Mouse (Mus musculus) MEL (cell line): ENCODE measurements around the gene Efcab14. TPM values are rescaled to one million over a fixed set of nuclear protein-coding genes. Genes with fewer than 3 reads are reported as not detected.

Experiments used
- DNase-seq: peaks from one replicate; pipeline ENCODE4 v3.0.0; 2011; ENCODE audit warnings: low read depth, low spot score
- H3K27ac ChIP-seq: 2 replicates; pipeline ENCODE4 v1.5.1; 2012; ENCODE audit warnings: low read depth, mild to moderate bottlenecking, control low read depth, low read length, moderate library complexity; ENCODE audit not compliant: control insufficient read depth
- H3K27me3 ChIP-seq, 2 experiments: fragments of 150-350 bp in 1 of 2; sonication (generic) in 1 of 2; 2 replicates each; pipeline ENCODE4 v1.6.1; 2012; ENCODE audit warnings: low read length in 2 of 2, mild to moderate bottlenecking in 2 of 2, improper control_type of control experiment in 1 of 2, moderate library complexity in 1 of 2; ENCODE audit not compliant: insufficient read depth in 2 of 2, control insufficient read depth in 1 of 2
- H3K36me3 ChIP-seq, 2 experiments: 2 replicates each; pipeline ENCODE4 v1.6.1; 2012 to 2014; ENCODE audit warnings: low read length in 2 of 2, improper control_type of control experiment in 1 of 2, inconsistent platforms in 1 of 2, mild to moderate bottlenecking in 1 of 2; ENCODE audit not compliant: insufficient read depth in 2 of 2, control insufficient read depth in 1 of 2
- H3K4me1 ChIP-seq, 2 experiments: fragments of 150-350 bp in 1 of 2; sonication (generic) in 1 of 2; 2 replicates each; pipeline ENCODE4 v1.6.1; 2012; ENCODE audit warnings: low read length in 2 of 2, improper control_type of control experiment in 1 of 2, mild to moderate bottlenecking in 1 of 2; ENCODE audit not compliant: insufficient read depth in 2 of 2, control insufficient read depth in 1 of 2
- H3K4me3 ChIP-seq, 2 experiments: fragments of 150-350 bp in 1 of 2; sonication (generic) in 1 of 2; 2 replicates each; pipeline ENCODE4 v1.5.1; 2012; ENCODE audit warnings: low read depth in 2 of 2, low read length in 2 of 2, mild to moderate bottlenecking in 2 of 2, moderate library complexity in 2 of 2, control low read depth in 1 of 2, improper control_type of control experiment in 1 of 2; ENCODE audit not compliant: control insufficient read depth in 1 of 2, insufficient read depth in 1 of 2
- H3K79me2 ChIP-seq: 2 replicates; pipeline ENCODE4 v1.6.1; 2012; ENCODE audit warnings: mild to moderate bottlenecking, low read length, moderate library complexity; ENCODE audit not compliant: control insufficient read depth, poor library complexity, insufficient read depth
- H3K9ac ChIP-seq: 2 replicates; pipeline ENCODE4 v1.6.1; 2012; ENCODE audit warnings: low read depth, mild to moderate bottlenecking, control low read depth, low read length, moderate library complexity; ENCODE audit not compliant: control insufficient read depth, poor library complexity, severe bottlenecking
- H3K9me3 ChIP-seq: fragments of 150-350 bp; sonication (generic); replicated peaks from 2 replicates; pipeline ENCODE4 v1.6.1; 2012; ENCODE audit warnings: mild to moderate bottlenecking, low read length, improper control_type of control experiment, moderate library complexity; ENCODE audit not compliant: insufficient read depth
- BHLHE40 ChIP-seq: IDR thresholded peaks from 2 replicates; pipeline ENCODE4 v1.6.1; 2012; ENCODE audit warnings: low read depth, mild to moderate bottlenecking, inconsistent platforms, low read length, improper control_type of control experiment, borderline replicate concordance
- CHD2 ChIP-seq: IDR thresholded peaks from 2 replicates; pipeline ENCODE4 v1.6.1; 2011; ENCODE audit warnings: low read length, improper control_type of control experiment
- ELF1 ChIP-seq: IDR thresholded peaks from 2 replicates; pipeline ENCODE4 v1.6.1; 2014; ENCODE audit warnings: low read depth, mild to moderate bottlenecking, inconsistent platforms, low read length, improper control_type of control experiment, moderate library complexity
- EP300 ChIP-seq, 2 experiments: IDR thresholded peaks; 2 replicates each; pipeline ENCODE4 v1.6.1; 2011; ENCODE audit warnings: improper control_type of control experiment in 2 of 2, low read length in 2 of 2, low read depth in 1 of 2, mild to moderate bottlenecking in 1 of 2
- ETS1 ChIP-seq: IDR thresholded peaks from 2 replicates; pipeline ENCODE4 v1.6.1; 2012; ENCODE audit warnings: low read depth, mild to moderate bottlenecking, inconsistent platforms, low read length, improper control_type of control experiment, moderate library complexity
- GABPA ChIP-seq: IDR thresholded peaks from 2 replicates; pipeline ENCODE4 v1.6.1; 2012; ENCODE audit warnings: low read depth, mild to moderate bottlenecking, inconsistent platforms, low read length, improper control_type of control experiment, moderate library complexity
- GATA1 ChIP-seq: IDR thresholded peaks from 2 replicates; pipeline ENCODE4 v1.6.1; 2011; ENCODE audit warnings: low read depth, low read length, improper control_type of control experiment
- JUND ChIP-seq: IDR thresholded peaks from 2 replicates; pipeline ENCODE4 v1.6.1; 2011; ENCODE audit warnings: low read depth, mild to moderate bottlenecking, improper control_type of control experiment, low read length
- MAX ChIP-seq: IDR thresholded peaks from 2 replicates; pipeline ENCODE4 v1.6.1; 2011; ENCODE audit warnings: low read length, improper control_type of control experiment
- MXI1 ChIP-seq: IDR thresholded peaks from 2 replicates; pipeline ENCODE4 v1.6.1; 2011; ENCODE audit warnings: mild to moderate bottlenecking, low read depth, low read length, improper control_type of control experiment
- MYC ChIP-seq: IDR thresholded peaks from 2 replicates; pipeline ENCODE4 v1.6.1; 2011; ENCODE audit warnings: low read depth, mild to moderate bottlenecking, low read length, improper control_type of control experiment, moderate library complexity
- NELFE ChIP-seq: IDR thresholded peaks from 2 replicates; pipeline ENCODE4 v1.6.1; 2011; ENCODE audit warnings: low read depth, low read length, improper control_type of control experiment
- NRF1 ChIP-seq: IDR thresholded peaks from 2 replicates; pipeline ENCODE4 v1.6.1; 2014; ENCODE audit warnings: low read depth, mild to moderate bottlenecking, inconsistent platforms, low read length, improper control_type of control experiment, moderate library complexity; ENCODE audit not compliant: poor library complexity, insufficient read depth, severe bottlenecking
- RAD21 ChIP-seq: IDR thresholded peaks from 2 replicates; pipeline ENCODE4 v1.6.1; 2011; ENCODE audit warnings: mild to moderate bottlenecking, low read depth, low read length, improper control_type of control experiment
- RCOR1 ChIP-seq: IDR thresholded peaks from 2 replicates; pipeline ENCODE4 v1.6.1; 2012; ENCODE audit warnings: low read depth, mild to moderate bottlenecking, inconsistent platforms, low read length, improper control_type of control experiment
- SIN3A ChIP-seq: IDR thresholded peaks from 2 replicates; pipeline ENCODE4 v1.6.1; 2012; ENCODE audit warnings: low read length, improper control_type of control experiment, inconsistent platforms
- TAL1 ChIP-seq: IDR thresholded peaks from 2 replicates; pipeline ENCODE4 v1.6.1; 2012; ENCODE audit warnings: mild to moderate bottlenecking, inconsistent platforms, low read length, moderate library complexity, mixed read lengths
- TBP ChIP-seq: IDR thresholded peaks from 2 replicates; pipeline ENCODE4 v1.8.0; 2011; ENCODE audit warnings: low read depth, low read length, improper control_type of control experiment
- TCF12 ChIP-seq: IDR thresholded peaks from 2 replicates; pipeline ENCODE4 v1.6.1; 2014; ENCODE audit warnings: low read depth, mild to moderate bottlenecking, inconsistent platforms, low read length, improper control_type of control experiment, moderate library complexity
- UBTF ChIP-seq: IDR thresholded peaks from 2 replicates; pipeline ENCODE4 v1.6.1; 2012; ENCODE audit warnings: low read depth, mild to moderate bottlenecking, inconsistent platforms, low read length, improper control_type of control experiment, moderate library complexity, borderline replicate concordance; ENCODE audit not compliant: insufficient read depth
- USF1 ChIP-seq: IDR thresholded peaks from 2 replicates; pipeline ENCODE4 v1.6.1; 2014; ENCODE audit warnings: low read depth, mild to moderate bottlenecking, inconsistent platforms, low read length, improper control_type of control experiment, moderate library complexity
- USF2 ChIP-seq, 2 experiments: IDR thresholded peaks; 2 replicates each; pipeline ENCODE4 v1.6.1; 2011 to 2012; ENCODE audit warnings: improper control_type of control experiment in 2 of 2, low read length in 2 of 2, borderline replicate concordance in 1 of 2, inconsistent platforms in 1 of 2, low read depth in 1 of 2, mild to moderate bottlenecking in 1 of 2; ENCODE audit not compliant: insufficient read depth in 1 of 2
- ZMIZ1 ChIP-seq: IDR thresholded peaks from 2 replicates; pipeline ENCODE4 v1.6.1; 2012; ENCODE audit warnings: low read depth, mild to moderate bottlenecking, inconsistent platforms, low read length, improper control_type of control experiment, moderate library complexity
- polyA plus RNA-seq, 2 experiments: library from polyadenylated mRNA; stranded (reverse) in 1 of 2; unstranded in 1 of 2; fragments of >175 nt in 1 of 2; fragments of >200 nt in 1 of 2; gene quantifications; 2 replicates each; pipeline versions ENCODE4 v1.2.1 to v1.2.4; 2012; ENCODE audit warnings: low replicate concordance in 2 of 2, low read depth in 1 of 2; ENCODE audit not compliant: insufficient read length in 2 of 2, insufficient read depth in 1 of 2, missing spikeins in 1 of 2
- total RNA-seq: library from RNA; depleted of rRNA; stranded (reverse); fragments of 300-350 nt; gene quantifications from 2 replicates; pipeline ENCODE4 v1.2.3, GENCODE M21; 2012

Efcab14 gene
- total and polyA plus RNA-seq, 3 experiments: 11.7 to 17.1 TPM; not detected in 1

DNA sequence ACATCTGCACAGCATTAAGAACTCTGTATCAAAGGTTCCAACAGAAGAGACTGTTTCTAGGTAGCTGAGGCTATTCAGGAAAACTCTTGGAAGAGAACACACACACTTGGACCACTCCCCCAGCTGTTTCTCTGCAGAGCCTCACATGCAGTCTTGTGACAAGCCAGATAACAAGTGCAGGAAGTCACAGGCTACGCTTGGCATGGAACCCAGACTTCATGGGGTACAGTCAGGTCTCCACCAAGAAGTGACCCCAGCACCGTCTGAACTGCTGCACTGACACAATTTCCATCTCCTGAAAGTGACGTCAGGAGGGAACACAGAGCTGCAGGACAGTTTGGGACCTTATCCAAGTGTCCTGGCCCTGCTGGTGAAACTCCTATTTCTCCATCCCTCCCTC lies 84.4 kb downstream of the Efcab14 start:
- H3K4me3 ChIP-seq: no peak overlapping the region
- DNase-seq: peak; percentile 70
- peaks cover 0 to 56% of the 10 kb centered on the region in 2 experiments; a peak in 2 of 4 replicates for H3K36me3 ChIP-seq
- TF ChIP-seq MAX: 0 out of 2 replicates have a peak, but pooled peaks have one; percentile 25
- TF ChIP-seq UBTF: no peak
- no peak for TF ChIP-seq MYC
- peak; percentile 78 for TF ChIP-seq MXI1
- TF ChIP-seq TAL1: peak; percentile 58
- TF ChIP-seq ETS1: peak; percentile 91
- peak; percentile 69 to 78; a peak in 3 of 4 replicates for TF ChIP-seq EP300 (IDR thresholded peaks at IDR 0.05; ENCODE audit: low read depth in 1 of 2, low read length in 2 of 2)
- peak; percentile 61 for TF ChIP-seq USF1
- TF ChIP-seq TCF12: peak; percentile 75; the same call in 1 of the 2 replicates
- peak; percentile 72 for TF ChIP-seq GATA1
- no peak for TF ChIP-seq NELFE
- TF ChIP-seq JUND: no peak
- no peak for TF ChIP-seq TBP
- TF ChIP-seq CHD2: no peak
- no peak for TF ChIP-seq ZMIZ1
- no peak for TF ChIP-seq NRF1
- no peak for TF ChIP-seq RCOR1
- peak; percentile 61 for TF ChIP-seq SIN3A
- TF ChIP-seq ELF1: no peak
- TF ChIP-seq RAD21: no peak
- TF ChIP-seq GABPA: no peak
- no peak for TF ChIP-seq USF2 (IDR thresholded peaks at IDR 0.05; ENCODE audit: borderline replicate concordance in 1 of 2, insufficient read depth in 1 of 2, low read depth in 1 of 2, low read length in 2 of 2)
- TF ChIP-seq BHLHE40: peak; percentile 94
- H3K9me3 ChIP-seq: no peaks in the 10 kb centered on the region
- peak overlapping the region; percentile 66 for H3K27ac ChIP-seq
- peaks cover 45 to 60% of the 10 kb centered on the region in 2 experiments for H3K4me1 ChIP-seq
- H3K27me3 ChIP-seq: no peaks in the 10 kb centered on the region
- H3K9ac ChIP-seq: 0 out of 2 replicates have a peak overlapping the region, but pooled peaks have one; percentile 1
- H3K79me2 ChIP-seq: no peaks in the 10 kb centered on the region
